Mouse (Mus musculus) testis, adult 2 months (tissue): ENCODE data around the gene Pcgf1.

Experiments
- CTCF ChIP-seq: fragments of 200-500 bp; IDR thresholded peaks from 2 replicates; pipeline ENCODE4 v1.5.1; 2012; ENCODE audit warnings: low read depth, mild to moderate bottlenecking, inconsistent platforms, low read length, moderate library complexity; ENCODE audit not compliant: control insufficient read depth, insufficient read depth, insufficient replicate concordance
- POLR2A ChIP-seq: fragments of 200-500 bp; IDR thresholded peaks from 2 replicates; pipeline ENCODE4 v1.6.1; 2012; ENCODE audit warnings: low read depth, mild to moderate bottlenecking, inconsistent platforms, low read length, moderate library complexity; ENCODE audit not compliant: control insufficient read depth

GRCm38 (mm10) chr6:83084477-83084876 lies 6.8 kb downstream of the Pcgf1 start:
- TF ChIP-seq POLR2A: no peak
- no peak for TF ChIP-seq CTCF
